Mouse (Mus musculus) CH12.LX (cell line): ENCODE data around the gene Kdm8. TPM values are rescaled to one million over a fixed set of nuclear protein-coding genes. Genes with fewer than 3 reads are reported as not detected.

Experiments used
- DNase-seq: peaks from one replicate; pipeline ENCODE4 v3.0.0-alpha.2; 2013; ENCODE audit errors: extremely low read depth
- H3K27ac ChIP-seq: 2 replicates; pipeline ENCODE4 v1.5.1; 2012; ENCODE audit warnings: low read depth, mild to moderate bottlenecking, control low read depth, moderate library complexity; ENCODE audit not compliant: insufficient read depth
- H3K27me3 ChIP-seq: replicated peaks from 2 replicates; pipeline ENCODE3; 2012; ENCODE audit warnings: inconsistent platforms
- H3K36me3 ChIP-seq, 2 experiments: replicated peaks in 1 of 2; 2 replicates each; pipeline versions ENCODE3 to v1.6.1; 2012; ENCODE audit warnings: inconsistent platforms in 1 of 2, low read length in 1 of 2, mild to moderate bottlenecking in 1 of 2, mixed read lengths in 1 of 2, moderate library complexity in 1 of 2; ENCODE audit not compliant: control insufficient read depth in 1 of 2, insufficient read depth in 1 of 2
- H3K4me1 ChIP-seq, 2 experiments: 2 replicates each; pipeline ENCODE4 v1.6.1; 2012; ENCODE audit warnings: inconsistent platforms in 1 of 2, moderate library complexity in 1 of 2; ENCODE audit not compliant: insufficient read depth in 2 of 2, control insufficient read depth in 1 of 2
- H3K4me2 ChIP-seq: 2 replicates; pipeline ENCODE4 v1.6.1; 2012; ENCODE audit warnings: low read depth, mild to moderate bottlenecking, control low read depth; ENCODE audit not compliant: poor library complexity, insufficient read depth, severe bottlenecking
- H3K4me3 ChIP-seq, 3 experiments: fragments of 150-350 bp in 1 of 3; sonication (generic) in 1 of 3; replicated peaks in 1 of 3; 2 replicates each; pipeline versions ENCODE3 to v1.5.1; 2011 to 2012; ENCODE audit warnings: low read depth in 2 of 3, low read length in 2 of 3, mild to moderate bottlenecking in 2 of 3, moderate library complexity in 2 of 3, control low read depth in 1 of 3, improper control_type of control experiment in 1 of 3, inconsistent platforms in 1 of 3, mixed read lengths in 1 of 3; ENCODE audit not compliant: poor library complexity in 1 of 3
- H3K79me2 ChIP-seq: replicated peaks from 2 replicates; pipeline ENCODE4 v1.6.1; 2012; ENCODE audit warnings: mild to moderate bottlenecking, moderate library complexity; ENCODE audit not compliant: control insufficient read depth, poor library complexity, insufficient read depth, severe bottlenecking; ENCODE audit errors: extremely low read depth
- H3K9ac ChIP-seq: 2 replicates; pipeline ENCODE4 v1.6.1; 2012; ENCODE audit warnings: low read depth, mild to moderate bottlenecking, control low read depth, moderate library complexity; ENCODE audit not compliant: insufficient read depth
- H3K9me3 ChIP-seq: replicated peaks from 2 replicates; pipeline ENCODE3; 2012; ENCODE audit warnings: low read length, inconsistent platforms, mixed read lengths
- BHLHE40 ChIP-seq: IDR thresholded peaks from 2 replicates; pipeline ENCODE4 v1.6.1; 2011; ENCODE audit warnings: mild to moderate bottlenecking, low read depth, low read length, improper control_type of control experiment
- CHD2 ChIP-seq: IDR thresholded peaks from 2 replicates; pipeline ENCODE4 v1.6.1; 2011; ENCODE audit warnings: low read length, improper control_type of control experiment
- E2F4 ChIP-seq: IDR thresholded peaks from 2 replicates; pipeline ENCODE4 v1.6.1; 2011; ENCODE audit warnings: low read depth, low read length, improper control_type of control experiment; ENCODE audit not compliant: insufficient replicate concordance
- EP300 ChIP-seq: IDR thresholded peaks from 2 replicates; pipeline ENCODE4 v1.6.1; 2011; ENCODE audit warnings: low read length, improper control_type of control experiment
- ETS1 ChIP-seq: conservative IDR thresholded peaks from 2 replicates; pipeline ENCODE4 v1.6.1; 2012; ENCODE audit warnings: low read depth, mild to moderate bottlenecking, inconsistent platforms, low read length, improper control_type of control experiment, moderate library complexity
- HCFC1 ChIP-seq: IDR thresholded peaks from 2 replicates; pipeline ENCODE4 v1.6.1; 2012; ENCODE audit warnings: low read depth, mild to moderate bottlenecking, inconsistent platforms, low read length, improper control_type of control experiment
- IRF4 ChIP-seq: IDR thresholded peaks from 2 replicates; pipeline ENCODE4 v1.6.1; 2014; ENCODE audit warnings: low read depth, mild to moderate bottlenecking, inconsistent platforms, low read length, improper control_type of control experiment
- KAT2A ChIP-seq: IDR thresholded peaks from 2 replicates; pipeline ENCODE4 v1.6.1; 2012; ENCODE audit warnings: low read length, improper control_type of control experiment, inconsistent platforms; ENCODE audit not compliant: insufficient replicate concordance
- MAFK ChIP-seq: IDR thresholded peaks from 2 replicates; pipeline ENCODE4 v1.6.1; 2011; ENCODE audit warnings: low read length, improper control_type of control experiment; ENCODE audit not compliant: insufficient replicate concordance
- MAZ ChIP-seq: IDR thresholded peaks from 2 replicates; pipeline ENCODE4 v1.6.1; 2012; ENCODE audit warnings: low read depth, mild to moderate bottlenecking, inconsistent platforms, low read length, improper control_type of control experiment, moderate library complexity
- NELFE ChIP-seq: IDR thresholded peaks from 2 replicates; pipeline ENCODE4 v1.6.1; 2011; ENCODE audit warnings: low read depth, low read length, improper control_type of control experiment
- NRF1 ChIP-seq: IDR thresholded peaks from 2 replicates; pipeline ENCODE4 v1.6.1; 2014; ENCODE audit warnings: low read depth, mild to moderate bottlenecking, inconsistent platforms, low read length, improper control_type of control experiment, moderate library complexity
- RCOR1 ChIP-seq: conservative IDR thresholded peaks from 2 replicates; pipeline ENCODE4 v1.6.1; 2012; ENCODE audit warnings: low read depth, mild to moderate bottlenecking, inconsistent platforms, low read length, improper control_type of control experiment
- SMC3 ChIP-seq: IDR thresholded peaks from 2 replicates; pipeline ENCODE4 v1.6.1; 2011; ENCODE audit warnings: low read depth, low read length, improper control_type of control experiment
- TBP ChIP-seq: conservative IDR thresholded peaks from 2 replicates; pipeline ENCODE4 v1.6.1; 2011; ENCODE audit warnings: low read depth, low read length, improper control_type of control experiment
- ZNF384 ChIP-seq: IDR thresholded peaks from 2 replicates; pipeline ENCODE4 v1.6.1; 2012; ENCODE audit warnings: low read depth, low read length, improper control_type of control experiment, inconsistent platforms
- dilution Hi-C: fragments of 300-500 bp; cut with MboI; formaldehyde crosslinking; loops from 2 replicates; pipeline ENCODE4 v1.14.3; 2020; ENCODE audit warnings: low sequenced_read_pairs; ENCODE audit not compliant: extremely low pct_unique_long_range_greater_than_20kb, extremely low pct_ligation_motif_present
- in situ Hi-C: fragments of 300-500 bp; cut with MboI; formaldehyde crosslinking; loops from 3 replicates; pipeline ENCODE4 v1.14.3; 2019; ENCODE audit warnings: low sequenced_read_pairs, low pct_ligation_motif_present, low pct_unique_long_range_greater_than_20kb, mixed read lengths
- polyA plus RNA-seq: library from polyadenylated mRNA; unstranded; fragments of >175 nt; gene quantifications from 2 replicates; pipeline ENCODE4 v1.2.1, GENCODE M21; 2012; ENCODE audit warnings: low read depth; ENCODE audit not compliant: insufficient read length
- total RNA-seq, 2 experiments: library from RNA; depleted of rRNA; stranded (reverse); fragments of 300-350 nt in 1 of 2; fragments of >200 nt in 1 of 2; gene quantifications; 2 replicates each; pipeline ENCODE4 v1.2.3; 2012 to 2014

Gene Kdm8
- total and polyA plus RNA-seq, 3 experiments: 5.0 to 8.7 (median 6.6) TPM

- Histone ChIP-seq H3K9me3 (no peaks in the 10 kb centered on the region), H3K36me3 (no peaks in the 10 kb centered on the region), H3K79me2 (no peaks in the 10 kb centered on the region), H3K4me2 (no peak overlapping the region), H3K4me1 (peaks cover 4 to 28% of the 10 kb centered on the region in 2 experiments; a peak in 2 of 4 replicates), H3K27me3 (no peaks in the 10 kb centered on the region), H3K4me3 (no peak overlapping the region), H3K9ac (no peak overlapping the region), H3K27ac (no peak overlapping the region)
- in situ Hi-C loops (no loop called here), dilution Hi-C loops (no loop called here)
- DNase-seq: no peak
- TF ChIP-seq E2F4 (no peak), RCOR1 (no peak), HCFC1 (no peak)
These were observed 60.1 kb downstream of the Kdm8 start for GRCm38 (mm10) chr7:125504618-125505017.

GRCm38 (mm10) chr7:125505568-125505967, 61.1 kb downstream of the Kdm8 start:
- Histone ChIP-seq H3K4me1 (peaks cover 0 to 19% of the 10 kb centered on the region in 2 experiments; a peak in 2 of 4 replicates), H3K9me3 (no peaks in the 10 kb centered on the region)
- in situ Hi-C loops: no loop called here
- TF ChIP-seq EP300 (no peak), MAZ (no peak), ETS1 (no peak), BHLHE40 (no peak), E2F4 (no peak), MAFK (no peak)
- TF ChIP-seq, all 38 proteins: peak for 0
- Histone ChIP-seq H3K4me3 (no peak overlapping the region), H3K27ac (no peak overlapping the region), H3K36me3 (no peaks in the 10 kb centered on the region), H3K9ac (no peak overlapping the region), H3K79me2 (no peaks in the 10 kb centered on the region), H3K4me2 (no peak overlapping the region), H3K27me3 (no peaks in the 10 kb centered on the region)
- no peak for DNase-seq
- dilution Hi-C loops: no loop called here

- Histone ChIP-seq H3K79me2 (no peaks in the 10 kb centered on the region), H3K4me3 (no peak overlapping the region), H3K4me1 (peaks cover 9 to 17% of the 10 kb centered on the region in 2 experiments), H3K9me3 (peaks cover 4% of the 10 kb centered on the region), H3K27ac (no peak overlapping the region)
- dilution Hi-C loops: no loop called here
- TF ChIP-seq NRF1: no peak
- no peak for TF ChIP-seq ZNF384
- no peak for TF ChIP-seq TBP
- no peak for TF ChIP-seq KAT2A
- no peak for TF ChIP-seq SMC3
- no peak for TF ChIP-seq NELFE
- no peak for TF ChIP-seq IRF4
- no peak for TF ChIP-seq CHD2
- TF ChIP-seq MAZ: no peak
- TF ChIP-seq RCOR1: no peak
- TF ChIP-seq, all 38 proteins: peak for 0
- no peak overlapping the region for H3K9ac ChIP-seq
- H3K27me3 ChIP-seq: no peaks in the 10 kb centered on the region
- no peaks in the 10 kb centered on the region for H3K36me3 ChIP-seq
- H3K4me2 ChIP-seq: no peak overlapping the region
- no peak for DNase-seq
- in situ Hi-C loops: no loop called here
These were observed 62.8 kb downstream of the Kdm8 start for GRCm38 (mm10) chr7:125507279-125507678.
